Mouse (Mus musculus): ENCODE results near the gene Cbx2.

- TF ChIP-seq CTCF (IDR thresholded peaks at IDR 0.05; ENCODE audit: control insufficient read depth, insufficient read depth, insufficient read length) (no peak), MAX (IDR thresholded peaks at IDR 0.05) (no peak)
These were observed 8.3 kb upstream of the Cbx2 start for GRCm38 (mm10) chr11:119014455-119014854.
